Mouse (Mus musculus): Measurements from ENCODE around the gene Dcbld1.

DNA sequence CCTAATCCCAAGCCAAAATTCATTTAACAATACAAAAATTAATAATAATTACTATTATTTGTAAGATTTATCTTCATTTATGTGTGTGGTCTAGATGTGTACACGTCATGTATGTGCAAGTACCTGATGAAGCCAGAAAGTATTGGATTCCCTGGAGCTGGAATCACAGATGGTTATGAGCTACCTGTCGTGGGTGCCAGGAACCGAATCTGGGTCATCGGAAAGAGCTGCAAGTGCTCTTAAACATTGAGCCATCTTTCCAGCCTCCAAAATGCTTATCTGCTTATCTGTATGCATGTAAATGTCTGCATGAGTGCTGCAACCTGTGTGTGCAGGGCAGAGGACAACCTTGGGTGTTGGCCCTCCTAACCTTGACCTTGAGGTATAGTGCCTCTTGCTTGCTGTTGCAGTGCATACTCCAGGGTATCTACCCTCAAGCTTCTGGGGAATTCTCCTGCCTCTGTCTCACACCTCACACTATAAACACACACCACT lies 126.9 kb downstream of the Dcbld1 start:
- TF ChIP-seq CTCF (IDR thresholded peaks at IDR 0.05; ENCODE audit: low read depth, low read length): no peak
- TF ChIP-seq POLR2A (IDR thresholded peaks at IDR 0.05; ENCODE audit: borderline replicate concordance, low read depth, low read length): no peak

Data from bone marrow macrophage, adult 2 months (primary cell).